Mouse (Mus musculus) liver, embryonic 11.5 days (tissue): Measurements from ENCODE around the gene Erich6. TPM values are rescaled to one million over a fixed set of nuclear protein-coding genes. Genes with fewer than 3 reads are reported as not detected.

Source experiments
- ATAC-seq: fragments of 200-750 bp; cut with Nextera tagmentation; replicated peaks from 2 replicates; pipeline ENCODE4 v1.8.0; 2017; ENCODE audit warnings: moderate number of reproducible peaks, mild to moderate bottlenecking, moderate TSS enrichment, moderate library complexity; ENCODE audit not compliant: low FRiP score
- DNase-seq: peaks from one replicate; pipeline ENCODE4 v3.0.0-alpha.2; 2017; ENCODE audit warnings: low spot score
- H3K27ac ChIP-seq: fragments of 300-500 bp; sonication (generic); 2 replicates; pipeline ENCODE4 v1.5.1; 2014; ENCODE audit warnings: mild to moderate bottlenecking, low read depth, low read length, control low read depth
- H3K27me3 ChIP-seq: fragments of 300-500 bp; sonication (generic); replicated peaks from 2 replicates; pipeline ENCODE4 v1.6.1; 2014; ENCODE audit warnings: low read length, mixed read lengths; ENCODE audit not compliant: control insufficient read depth, insufficient read depth
- H3K36me3 ChIP-seq: fragments of 300-500 bp; sonication (generic); 2 replicates; pipeline ENCODE4 v1.6.1; 2014; ENCODE audit warnings: mild to moderate bottlenecking, low read length, moderate library complexity, mixed read lengths; ENCODE audit not compliant: control insufficient read depth, insufficient read depth
- H3K4me1 ChIP-seq: fragments of 300-500 bp; sonication (generic); replicated peaks from 2 replicates; pipeline ENCODE4 v1.6.1; 2014; ENCODE audit warnings: low read length, mixed read lengths; ENCODE audit not compliant: control insufficient read depth, insufficient read depth
- H3K4me2 ChIP-seq: fragments of 300-500 bp; sonication (generic); 2 replicates; pipeline ENCODE4 v1.6.1; 2014; ENCODE audit warnings: mild to moderate bottlenecking, control low read depth, moderate library complexity
- H3K4me3 ChIP-seq: fragments of 300-500 bp; sonication (generic); 2 replicates; pipeline ENCODE4 v1.5.1; 2014; ENCODE audit warnings: low read depth, low read length, control low read depth
- H3K9ac ChIP-seq: fragments of 300-500 bp; sonication (generic); 2 replicates; pipeline ENCODE4 v1.6.1; 2014; ENCODE audit warnings: low read depth, low read length, control low read depth
- H3K9me3 ChIP-seq: fragments of 300-500 bp; sonication (generic); 2 replicates; pipeline ENCODE4 v1.6.1; 2016; ENCODE audit warnings: low read length, inconsistent platforms, mixed read lengths; ENCODE audit not compliant: control insufficient read depth
- WGBS: fragments of 180-500 bp; shearing (Covaris S2); extraction: QIAGEN DNeasy Blood & Tissue Kit; methylation state at CpG from one replicate; pipeline ENCODE4 v1.1.7; 2014; 5-methylcytosine and 5-hydroxymethylcytosine counted together
- polyA plus RNA-seq: library from polyadenylated mRNA; unstranded; fragments of >200 nt; fragmentation: Nextera tagmentation; extraction: Ambion mirVana; gene quantifications from 2 replicates; pipeline ENCODE4 v1.2.1, GENCODE M21; 2014

Gene Erich6
- polyA plus RNA-seq, 1 experiment from 2014 or later: not detected

- H3K4me2 ChIP-seq: no peak overlapping the region
- no peak for DNase-seq
- no peak overlapping the region for H3K9ac ChIP-seq
- no peaks in the 10 kb centered on the region for H3K27me3 ChIP-seq
- peaks cover 17% of the 10 kb centered on the region for H3K36me3 ChIP-seq
- H3K4me1 ChIP-seq: peaks cover 21% of the 10 kb centered on the region
- H3K4me3 ChIP-seq: no peak overlapping the region
- WGBS: 83% methylated on average over 4 of the region's 4 CpGs
- ATAC-seq: no peak
- H3K27ac ChIP-seq: no peak overlapping the region
- no peaks in the 10 kb centered on the region for H3K9me3 ChIP-seq
Measured at GRCm38 (mm10) chr3:58581530-58581929, 55.5 kb downstream of the Erich6 start.

GRCm38 (mm10) chr3:58577506-58578050, 59.4 kb downstream of the Erich6 start:
- Histone ChIP-seq H3K27ac (peak overlapping the region; percentile 99), H3K9ac (peak overlapping the region; percentile 99), H3K36me3 (peaks cover 13% of the 10 kb centered on the region), H3K4me2 (peak overlapping the region; percentile 80), H3K9me3 (no peaks in the 10 kb centered on the region), H3K4me3 (peak overlapping the region; percentile 95), H3K4me1 (peaks cover 15% of the 10 kb centered on the region), H3K27me3 (no peaks in the 10 kb centered on the region)
- no peak for DNase-seq
- no peak for ATAC-seq
- 23% methylated on average over 8 of the region's 8 CpGs for WGBS

- DNase-seq: peak; percentile 78
- Histone ChIP-seq H3K4me3 (peak overlapping the region; percentile 95), H3K4me1 (peaks cover 10% of the 10 kb centered on the region), H3K9ac (peak overlapping the region; percentile 99), H3K27me3 (no peaks in the 10 kb centered on the region), H3K4me2 (peak overlapping the region; percentile 80), H3K27ac (peak overlapping the region; percentile 99), H3K36me3 (peaks cover 13% of the 10 kb centered on the region), H3K9me3 (no peaks in the 10 kb centered on the region)
- WGBS: under 1% methylated on average over 36 of the region's 36 CpGs
- peak; percentile 73 for ATAC-seq
Measured at GRCm38 (mm10) chr3:58577067-58577503, 59.9 kb downstream of the Erich6 start.

- Histone ChIP-seq H3K4me3 (peak within 1 kb of the TSS; percentile 95), H3K27me3 (no peaks in the 10 kb centered on the region), H3K36me3 (peaks cover 13% of the 10 kb centered on the region), H3K4me1 (peaks cover 5% of the 10 kb centered on the region), H3K9ac (peak within 1 kb of the TSS; percentile 99), H3K9me3 (no peaks in the 10 kb centered on the region), H3K27ac (peak within 1 kb of the TSS; percentile 99), H3K4me2 (peak within 1 kb of the TSS; percentile 80)
- 2% methylated on average over 59 of the region's 59 CpGs for WGBS
- ATAC-seq (peak; percentile 91), DNase-seq (peak; percentile 95)
Measured at GRCm38 (mm10) chr3:58576137-58577066, 60.6 kb downstream of the Erich6 start, which contains the start of gene Selenot. Gene Selenot (plus strand): TSS chr3:58576636.

- Histone ChIP-seq H3K9me3 (no peaks in the 10 kb centered on the region), H3K4me2 (no peak overlapping the region), H3K4me1 (no peaks in the 10 kb centered on the region), H3K27me3 (no peaks in the 10 kb centered on the region), H3K27ac (no peak overlapping the region), H3K36me3 (no peaks in the 10 kb centered on the region), H3K9ac (no peak overlapping the region), H3K4me3 (no peak overlapping the region)
- DNase-seq (no peak), ATAC-seq (no peak)
- WGBS: 85% methylated on average over 3 of the region's 3 CpGs
Measured at GRCm38 (mm10) chr3:58570821-58571220, 66.2 kb downstream of the Erich6 start.

Other genes starting within 250 kb of the Erich6 start
- 10.6 and 10.7 TPM in 2 replicates for gene Tsc22d2, start 222.5 kb downstream of the Erich6 start, polyA plus RNA-seq
- 66.1 and 71.3 TPM in 2 replicates for gene Eif2a, start 111.4 kb downstream of the Erich6 start, polyA plus RNA-seq
- 161 and 178 TPM in 2 replicates for gene Serp1, start 111.3 kb downstream of the Erich6 start, polyA plus RNA-seq
- 23.2 and 25.0 TPM in 2 replicates for gene Selenot, start 60.6 kb downstream of the Erich6 start, polyA plus RNA-seq
- gene Siah2, start 55.2 kb upstream of the Erich6 start, polyA plus RNA-seq: 5.4 and 6.2 TPM in 2 replicates
- gene Mindy4b-ps, start 185.1 kb upstream of the Erich6 start, polyA plus RNA-seq: not detected in 2 replicates
- gene Clrn1, start 248.1 kb upstream of the Erich6 start, polyA plus RNA-seq: 0.21 and 0.27 TPM in 2 replicates